Mouse (Mus musculus): ENCODE measurements around the gene Prex1.

Prex1 gene

GRCm38 (mm10) chr2:166713690-166714426 lies at the start of gene Prex1:
TSS of gene Prex1 (minus strand) at chr2:166713832.
- peak; percentile 92 for DNase-seq (ENCODE audit: low read depth, low spot score)

DNA sequence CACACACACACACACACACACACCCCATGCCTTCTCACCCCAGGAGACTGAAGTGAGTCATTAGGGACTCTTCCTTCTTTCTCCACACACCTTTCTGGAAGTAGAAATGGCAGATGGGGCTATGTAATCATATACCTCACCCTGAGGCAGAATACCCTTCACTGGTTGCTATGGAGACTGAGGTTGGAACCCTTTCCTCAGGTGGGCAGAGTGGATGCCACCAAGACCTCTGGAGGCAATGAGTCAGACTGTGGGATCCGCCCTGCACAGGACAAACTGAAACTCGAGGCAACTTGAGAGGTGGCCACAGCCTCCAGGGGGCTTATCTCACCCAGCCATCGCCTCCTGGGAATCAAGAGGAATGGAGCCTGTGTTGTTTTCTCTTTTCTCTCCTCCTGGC lies 44.3 kb upstream of the Prex1 start:
- no peak for DNase-seq (ENCODE audit: low read depth, low spot score)

DNA sequence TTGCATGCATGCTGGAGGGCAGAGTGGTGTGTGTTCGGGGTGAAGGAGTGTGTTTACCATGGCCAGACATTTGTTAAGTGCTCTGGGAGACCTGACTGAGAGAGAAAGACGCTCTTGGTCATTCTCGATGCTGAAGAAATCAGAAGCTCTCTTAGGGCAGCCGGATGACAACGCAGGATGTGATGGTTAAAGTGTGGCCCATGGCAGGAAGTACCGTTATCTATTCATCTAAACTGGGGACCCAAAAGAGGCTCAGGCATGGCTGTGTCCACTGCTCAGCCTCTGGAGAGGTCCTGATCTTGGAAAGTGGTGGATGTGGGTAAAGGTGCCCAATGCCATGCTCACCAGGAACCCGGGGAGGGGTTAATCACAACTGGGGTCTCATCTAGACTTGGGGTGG lies 41.1 kb upstream of the Prex1 start:
- no peak for DNase-seq (ENCODE audit: low read depth, low spot score)

- no peak for DNase-seq (ENCODE audit: low read depth, low spot score)
Observed at GRCm38 (mm10) chr2:166754194-166754593, 40.6 kb upstream of the Prex1 start.

- no peak for DNase-seq (ENCODE audit: low read depth, low spot score)
Observed at GRCm38 (mm10) chr2:166750620-166751191, 37.1 kb upstream of the Prex1 start.

DNA sequence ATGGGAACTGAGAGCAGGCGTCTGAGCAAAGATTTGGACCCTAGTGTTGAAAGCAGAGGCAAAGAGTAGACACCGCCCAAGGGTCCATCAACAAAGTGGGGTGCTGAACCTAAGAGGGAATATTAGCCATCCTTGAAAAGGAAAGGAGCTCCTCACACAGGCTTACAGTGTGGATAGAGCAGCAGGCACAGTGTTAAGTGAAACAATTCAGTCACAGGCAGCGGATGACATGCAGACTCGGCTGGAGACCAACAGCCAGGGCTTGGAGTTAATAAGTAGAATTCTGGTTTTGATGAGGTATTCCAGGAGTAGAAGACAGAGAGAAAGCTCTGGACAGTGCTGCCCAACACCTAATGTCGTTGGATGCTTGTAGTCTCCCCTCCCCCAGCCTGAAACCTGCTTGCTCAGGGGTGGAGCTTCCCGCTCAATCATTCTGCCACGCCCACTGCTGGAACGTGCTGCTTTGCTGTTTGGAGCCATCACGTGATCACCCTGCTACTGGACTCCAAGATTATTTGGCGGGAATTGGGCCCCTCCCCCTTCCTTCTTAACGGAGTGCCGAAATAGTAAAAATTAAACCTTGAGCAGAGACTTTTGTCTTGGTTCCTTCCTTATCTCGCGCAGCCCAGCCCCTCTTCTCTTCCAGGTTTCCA lies 32.8 kb upstream of the Prex1 start:
- DNase-seq (ENCODE audit: low read depth, low spot score): peak; percentile 80

DNA sequence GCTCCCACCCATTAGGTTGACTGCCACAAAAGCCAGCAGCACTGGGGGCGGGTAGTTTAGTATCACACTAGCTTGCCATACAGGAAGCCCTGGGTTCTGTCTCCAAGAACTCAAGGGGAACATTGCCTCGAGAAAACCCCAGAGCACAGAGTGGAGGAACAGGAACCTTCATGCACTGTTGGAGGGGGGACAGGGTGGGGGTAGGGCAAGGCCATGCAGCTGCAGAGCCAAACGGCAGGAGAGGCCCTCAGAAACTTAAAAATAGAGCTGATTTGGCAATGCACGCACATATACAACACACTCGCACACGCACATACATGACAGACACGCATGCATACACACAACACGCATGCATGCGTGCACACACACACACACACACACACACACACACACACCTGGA lies 32.2 kb upstream of the Prex1 start:
- DNase-seq (ENCODE audit: low read depth, low spot score): no peak

DNA sequence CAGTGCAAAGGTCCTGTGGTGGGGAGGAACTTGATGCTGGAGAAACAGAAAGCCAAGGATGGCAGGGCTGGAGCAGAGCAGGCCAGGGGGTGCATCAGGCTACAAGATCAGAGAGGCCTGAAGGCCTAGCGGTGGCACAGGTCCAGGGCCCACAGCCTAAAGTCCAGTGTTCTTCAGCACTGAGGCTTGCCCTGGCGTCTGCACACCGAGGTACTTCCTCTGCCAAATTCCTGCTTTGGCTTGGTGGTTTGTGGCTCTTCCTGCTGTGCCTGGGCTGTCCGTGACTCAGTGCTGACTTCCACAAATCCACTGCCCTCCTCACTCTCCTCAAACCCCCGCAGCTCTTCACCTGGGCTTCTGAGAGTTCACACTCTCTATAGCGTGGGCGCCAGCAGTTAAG lies 30.8 kb upstream of the Prex1 start:
- peak; percentile 32 for DNase-seq (ENCODE audit: low read depth, low spot score)

GRCm38 (mm10) chr2:166743504-166743903 lies 29.9 kb upstream of the Prex1 start:
- no peak for DNase-seq (ENCODE audit: low read depth, low spot score)

- no peak for DNase-seq (ENCODE audit: low read depth, low spot score)
Observed at GRCm38 (mm10) chr2:166741445-166741844, 27.8 kb upstream of the Prex1 start.

DNA sequence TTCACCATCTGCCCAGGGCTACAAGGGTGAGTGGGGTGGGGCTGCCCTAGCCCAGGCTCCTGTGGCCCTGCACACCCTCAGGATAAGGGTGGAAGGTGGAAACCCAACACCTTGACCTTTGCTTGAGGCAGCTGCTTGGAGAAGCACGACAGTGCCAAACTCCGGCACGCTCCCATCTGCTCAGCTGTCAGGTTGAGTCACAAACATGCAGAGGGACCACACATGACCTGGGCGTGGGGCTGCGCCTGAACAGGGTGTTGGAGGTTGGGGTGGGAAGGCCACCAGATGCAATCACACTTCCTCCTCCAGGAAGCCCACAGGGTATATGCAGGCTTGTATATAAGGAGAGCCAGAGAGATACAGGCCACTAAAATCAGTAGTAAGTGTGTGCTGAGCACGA lies 26.8 kb upstream of the Prex1 start:
- DNase-seq (ENCODE audit: low read depth, low spot score): no peak

- DNase-seq (ENCODE audit: low read depth, low spot score): no peak
Observed at GRCm38 (mm10) chr2:166737307-166737706, 23.7 kb upstream of the Prex1 start.

- no peak for DNase-seq (ENCODE audit: low read depth, low spot score)
Observed at GRCm38 (mm10) chr2:166735469-166736001, 21.9 kb upstream of the Prex1 start.

DNA sequence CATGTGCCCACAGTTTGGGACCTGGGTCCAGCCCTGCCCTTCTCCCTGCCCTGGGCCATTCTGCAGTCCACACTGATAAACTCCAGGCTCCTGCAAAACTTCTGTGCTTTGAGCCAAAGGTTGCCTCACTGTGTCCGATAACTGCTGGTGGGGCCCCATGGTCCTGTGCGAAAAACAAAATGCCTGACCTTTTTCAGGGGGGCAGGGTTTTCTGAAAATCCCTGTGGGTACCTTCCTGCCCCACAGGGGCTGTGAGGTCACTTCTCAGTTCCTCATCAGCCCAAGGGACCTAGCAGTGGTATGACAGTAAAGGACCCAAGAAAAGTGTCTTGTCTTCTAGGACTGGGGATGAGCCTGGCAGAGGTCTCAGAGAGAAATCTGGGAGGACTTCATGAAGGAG lies 19.2 kb upstream of the Prex1 start:
- no peak for DNase-seq (ENCODE audit: low read depth, low spot score)

DNA sequence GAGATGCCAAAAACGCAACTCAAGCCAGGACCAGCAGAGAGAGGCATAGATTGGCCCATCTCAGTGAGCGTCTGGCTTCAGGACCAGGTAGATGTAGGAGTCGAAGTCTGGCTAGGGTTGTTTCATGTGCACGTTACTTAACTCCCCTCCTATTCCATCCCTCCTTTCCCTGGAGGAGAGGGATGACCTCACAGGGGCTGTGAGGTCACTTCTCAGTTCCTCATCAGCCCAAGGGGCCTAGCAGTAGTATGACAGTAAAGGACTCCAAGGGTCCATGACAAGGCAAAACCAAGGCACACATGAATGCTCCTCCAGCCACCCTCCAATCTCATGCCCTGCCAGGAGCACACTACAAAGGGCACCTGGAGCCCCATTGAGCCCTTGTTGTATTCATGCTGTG lies 18.5 kb upstream of the Prex1 start:
- no peak for DNase-seq (ENCODE audit: low read depth, low spot score)

DNA sequence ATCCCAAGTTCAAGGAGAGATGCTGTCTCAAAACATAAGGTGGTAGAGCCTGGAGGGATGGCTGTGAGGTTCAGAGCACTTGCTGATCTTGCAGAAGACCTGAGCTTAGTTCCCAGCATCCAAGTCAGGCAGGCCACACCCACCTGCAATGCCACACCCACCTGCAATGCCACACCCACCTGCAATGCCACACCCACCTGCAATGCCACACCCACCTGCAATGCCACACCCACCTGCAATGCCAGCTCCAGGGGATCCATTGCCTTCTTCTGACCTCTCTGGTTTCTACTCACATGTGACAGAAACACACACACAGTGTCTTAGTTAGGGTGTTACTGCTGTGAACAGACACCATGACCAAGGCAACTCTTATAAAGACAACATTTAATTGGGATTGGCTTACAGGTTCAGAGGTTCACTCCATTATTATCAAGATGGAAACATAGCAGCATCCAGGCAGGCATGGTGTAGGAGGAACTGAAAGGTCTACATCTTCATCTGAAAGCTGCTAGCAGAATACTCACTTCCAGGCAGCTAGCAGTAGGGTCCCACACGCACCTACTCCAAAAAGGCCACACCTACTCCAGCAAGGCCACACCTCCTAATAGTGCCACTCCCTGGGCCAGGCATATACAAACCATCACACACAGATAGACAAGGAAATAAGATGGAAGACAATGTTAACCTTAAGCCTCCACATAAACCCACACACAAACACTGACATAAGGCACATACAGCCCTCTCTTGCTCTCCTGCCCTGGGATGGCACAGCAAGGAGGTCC lies 17.7 kb upstream of the Prex1 start:
- DNase-seq (ENCODE audit: low read depth, low spot score): peak; percentile 16

DNA sequence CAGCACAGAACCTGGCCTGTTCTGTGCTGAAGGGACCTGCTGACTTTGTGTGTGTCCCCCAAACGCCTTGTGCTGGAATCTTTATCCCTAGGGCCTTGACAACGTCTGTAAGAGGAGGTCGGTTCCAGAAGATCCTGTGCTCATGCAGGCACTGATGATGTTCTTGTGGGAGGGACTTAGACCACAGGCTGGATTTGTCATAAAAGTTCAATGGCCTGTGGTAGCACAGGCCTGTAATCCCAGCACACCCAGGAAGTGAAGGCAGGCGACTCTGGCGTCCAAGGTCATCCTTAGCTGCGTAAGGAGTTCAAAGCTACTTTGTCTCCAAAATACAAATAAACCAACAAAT lies 16.9 kb upstream of the Prex1 start:
- no peak for DNase-seq (ENCODE audit: low read depth, low spot score)

GRCm38 (mm10) chr2:166729656-166730566 lies 16.3 kb upstream of the Prex1 start:
- DNase-seq (ENCODE audit: low read depth, low spot score): peak; percentile 69

DNA sequence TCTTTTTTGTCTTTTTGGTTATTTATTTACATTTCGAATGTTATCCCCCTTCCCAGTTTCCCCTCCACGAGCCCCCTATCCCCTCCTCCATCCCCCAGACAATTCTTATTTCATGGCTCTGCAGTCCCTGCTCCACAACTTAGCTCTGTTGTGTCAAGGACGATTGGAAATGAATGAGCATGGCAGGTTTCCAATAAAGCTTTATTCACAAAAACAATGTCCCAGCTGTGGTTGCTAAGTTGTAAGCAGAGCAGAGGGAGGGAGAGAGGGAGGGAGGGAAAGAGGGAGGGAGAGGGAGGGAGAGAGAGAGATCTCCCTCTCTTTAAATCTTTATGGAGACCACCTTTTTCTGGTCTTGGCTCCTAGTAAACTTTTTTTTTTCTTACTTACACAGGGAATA lies 15.4 kb upstream of the Prex1 start:
- no peak for DNase-seq (ENCODE audit: low read depth, low spot score)

DNA sequence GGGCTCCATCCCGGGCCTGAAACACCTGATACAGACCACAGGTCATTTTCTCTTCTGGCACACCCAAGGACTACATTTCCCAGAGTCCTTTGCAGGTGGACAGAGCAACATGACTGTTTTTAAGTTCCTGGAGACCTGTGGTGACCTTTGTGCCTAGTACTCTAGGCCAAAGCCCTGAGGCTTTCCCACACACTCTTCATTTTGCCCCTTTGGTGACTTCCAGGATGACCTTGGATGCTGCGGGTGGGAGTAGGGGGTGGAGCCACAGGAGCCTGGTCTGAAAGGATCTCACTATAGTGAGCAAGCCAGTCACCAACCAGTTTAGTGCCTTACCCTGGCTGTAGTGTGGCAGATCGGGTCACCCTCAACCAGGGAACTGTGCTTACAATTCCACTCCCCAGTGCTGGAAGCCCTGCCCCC lies 14.6 kb upstream of the Prex1 start:
- peak; percentile 63 for DNase-seq (ENCODE audit: low read depth, low spot score)

GRCm38 (mm10) chr2:166727790-166728189 lies 14.2 kb upstream of the Prex1 start:
- DNase-seq (ENCODE audit: low read depth, low spot score): peak; percentile 28
